Mouse (Mus musculus): ENCODE results near the gene Dusp5.
A peak's percentile ranks its signal among the peaks of the same experiment; 100 is the strongest.
"Not testable (repeated sequence)": the region's sequence is repeated elsewhere in the genome, so short reads cannot be mapped to it uniquely, and the experiment has no call there.

Dusp5 gene

DNA sequence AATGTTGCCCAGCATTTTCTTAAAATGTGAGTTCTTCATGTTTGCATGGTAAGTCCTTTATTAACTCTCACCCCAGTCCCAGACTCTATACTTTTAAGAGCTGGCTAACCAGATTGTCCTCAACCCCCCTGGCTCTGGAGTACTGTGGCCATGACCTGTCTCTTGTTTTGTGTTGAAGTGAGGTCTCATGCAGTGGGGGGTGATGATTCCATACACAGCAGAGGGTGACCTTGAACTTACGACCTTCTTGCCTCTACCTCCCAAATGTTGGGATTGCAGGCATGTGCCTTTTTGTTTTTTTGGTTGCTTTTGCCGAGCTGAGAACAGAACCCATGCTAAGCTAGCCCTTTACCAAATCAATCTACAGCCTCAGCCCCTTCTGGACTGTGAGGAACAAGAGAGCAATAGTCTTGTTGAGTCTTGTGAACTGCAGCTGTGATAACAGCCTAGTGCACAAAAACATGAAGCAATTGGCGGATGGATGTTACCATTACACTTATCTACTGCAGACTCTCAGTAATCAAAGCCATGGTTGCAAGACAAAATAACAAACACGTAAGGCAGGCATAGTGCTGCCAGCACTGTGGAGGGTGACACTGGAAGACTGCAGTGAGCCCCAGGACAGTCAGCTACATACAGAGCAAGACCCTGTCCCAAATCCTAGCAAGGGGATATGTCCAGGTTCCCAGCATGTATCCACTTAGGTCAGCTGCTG, 46.5 kb downstream of the Dusp5 start:
- peak in 1 of 2 experiments; percentile 5 for DNase-seq (ENCODE audit: low spot score in 2 of 2)

DNA sequence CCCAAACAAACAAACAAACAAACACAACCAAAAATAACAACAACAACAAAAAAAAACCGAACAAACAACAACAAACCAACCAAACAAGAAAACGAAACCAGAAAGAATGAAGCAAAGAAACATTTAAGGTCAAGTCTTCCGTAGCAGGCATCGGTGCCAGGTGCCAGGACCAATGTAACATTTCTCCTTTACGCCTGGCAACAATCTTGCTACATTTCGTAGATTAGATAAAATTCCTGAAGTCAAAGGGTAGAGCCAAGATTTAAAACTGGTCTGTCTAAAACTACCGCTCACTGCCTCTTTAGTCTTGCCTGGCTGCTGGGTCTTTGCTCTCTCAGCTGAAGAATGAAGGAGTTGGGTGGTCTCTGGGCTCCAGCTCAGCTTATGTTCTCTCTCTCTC, 47.2 kb downstream of the Dusp5 start:
- peak in 1 of 2 experiments; percentile 2 for DNase-seq (ENCODE audit: low spot score in 2 of 2)

GRCm38 (mm10) chr19:53577025-53577800, 48.3 kb downstream of the Dusp5 start:
- peak in 1 of 2 experiments; percentile 10 for DNase-seq (ENCODE audit: low spot score in 2 of 2)

GRCm38 (mm10) chr19:53578597-53579252, 49.8 kb downstream of the Dusp5 start:
- DNase-seq (ENCODE audit: low spot score in 2 of 2): peak; percentile 33 to 71

- peak in 1 of 2 experiments; percentile 11 for DNase-seq (ENCODE audit: low spot score in 2 of 2)
These were observed 51.4 kb downstream of the Dusp5 start for GRCm38 (mm10) chr19:53580271-53580670.

DNA sequence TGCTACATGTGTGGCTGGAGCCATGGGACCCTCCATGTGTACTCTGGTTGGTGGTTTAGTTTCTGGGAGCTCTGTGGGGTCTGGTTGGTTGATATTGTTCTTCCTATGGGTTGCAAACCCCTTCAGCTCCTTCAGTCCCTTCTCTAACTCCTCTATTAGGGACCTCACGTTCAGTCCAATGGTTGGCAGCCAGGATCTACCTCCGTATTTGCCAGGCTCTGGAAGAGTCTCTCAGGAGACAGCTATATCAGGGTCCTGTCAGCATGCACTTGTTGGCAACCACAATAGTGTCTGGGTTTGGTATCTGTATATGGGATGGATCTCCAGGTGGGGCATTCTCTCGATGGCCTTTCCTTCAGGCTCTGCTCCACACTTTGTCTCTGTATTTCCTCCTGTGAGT, 58.8 kb downstream of the Dusp5 start:
- DNase-seq (ENCODE audit: low spot score in 2 of 2): peak in 1 of 2 experiments; percentile 1

GRCm38 (mm10) chr19:53588968-53589367, 60.1 kb downstream of the Dusp5 start, which contains the start of gene Nutf2-ps1:
Gene Nutf2-ps1, minus strand, starts transcription at chr19:53589068.
- not testable (repeated sequence) for DNase-seq (ENCODE audit: low spot score in 2 of 2)

Data from spleen, postnatal 10 days (tissue).